Mouse (Mus musculus): ENCODE data around the gene Gorasp2.

Gene Gorasp2

GRCm38 (mm10) chr2:70660887-70661714 is at the start of gene Gorasp2:
Gorasp2 (plus strand) TSS chr2:70661576.
- peak; percentile 98 to 99 for DNase-seq

GRCm38 (mm10) chr2:70614745-70615351 is 46.5 kb upstream of the Gorasp2 start:
- no peak for DNase-seq

GRCm38 (mm10) chr2:70616076-70616475 is 45.3 kb upstream of the Gorasp2 start:
- DNase-seq: no peak

- no peak for DNase-seq
Observed at GRCm38 (mm10) chr2:70616617-70617016, 44.8 kb upstream of the Gorasp2 start.

- no peak for DNase-seq
Observed at GRCm38 (mm10) chr2:70619232-70619835, 42.0 kb upstream of the Gorasp2 start.

GRCm38 (mm10) chr2:70620225-70620624 is 41.2 kb upstream of the Gorasp2 start:
- DNase-seq: peak; percentile 72 to 75

GRCm38 (mm10) chr2:70622244-70622643 is 39.1 kb upstream of the Gorasp2 start:
- DNase-seq: no peak

- no peak for DNase-seq
Observed at GRCm38 (mm10) chr2:70625761-70626160, 35.6 kb upstream of the Gorasp2 start.

- no peak for DNase-seq
Observed at GRCm38 (mm10) chr2:70628397-70628796, 33.0 kb upstream of the Gorasp2 start.

GRCm38 (mm10) chr2:70629339-70629761 is 32.0 kb upstream of the Gorasp2 start:
- peak; percentile 59 to 75 for DNase-seq

GRCm38 (mm10) chr2:70629921-70630320 is 31.5 kb upstream of the Gorasp2 start:
- DNase-seq: peak in 1 of 2 experiments; percentile 9

- no peak for DNase-seq
Observed at GRCm38 (mm10) chr2:70631321-70631720, 30.1 kb upstream of the Gorasp2 start.

- DNase-seq: no peak
Observed at GRCm38 (mm10) chr2:70632412-70632811, 29.0 kb upstream of the Gorasp2 start.

- DNase-seq: no peak
Observed at GRCm38 (mm10) chr2:70634028-70634690, 27.2 kb upstream of the Gorasp2 start.

- no peak for DNase-seq
Observed at GRCm38 (mm10) chr2:70640968-70641367, 20.4 kb upstream of the Gorasp2 start.

- peak; percentile 8 to 28 for DNase-seq
Observed at GRCm38 (mm10) chr2:70642971-70643565, 18.3 kb upstream of the Gorasp2 start.

GRCm38 (mm10) chr2:70645266-70645780 is 16.1 kb upstream of the Gorasp2 start:
- no peak for DNase-seq

GRCm38 (mm10) chr2:70647681-70648080 is 13.7 kb upstream of the Gorasp2 start:
- DNase-seq: no peak

- no peak for DNase-seq
Observed at GRCm38 (mm10) chr2:70648271-70648670, 13.1 kb upstream of the Gorasp2 start.

- DNase-seq: no peak
Observed at GRCm38 (mm10) chr2:70649471-70649870, 11.9 kb upstream of the Gorasp2 start.

GRCm38 (mm10) chr2:70651820-70652219 is 9.6 kb upstream of the Gorasp2 start:
- no peak for DNase-seq

GRCm38 (mm10) chr2:70657083-70657482 is 4.3 kb upstream of the Gorasp2 start:
- no peak for DNase-seq

Data from kidney, postnatal 4 days (tissue).